Mouse (Mus musculus): ENCODE measurements around the gene Acot3. TPM values are rescaled to one million over a fixed set of nuclear protein-coding genes. Genes with fewer than 3 reads are reported as not detected.
"Not testable (repeated sequence)": the region's sequence is repeated elsewhere in the genome, so short reads cannot be mapped to it uniquely, and the experiment has no call there.

Gene Acot3
- polyA plus RNA-seq, 1 experiment = not detected

GRCm38 (mm10) chr12:84063228-84063627 is 11.3 kb downstream of the Acot3 start:
- TF ChIP-seq POLR2A (IDR thresholded peaks at IDR 0.05; ENCODE audit: low read depth, low read length) (no peak), CTCF (IDR thresholded peaks at IDR 0.05; ENCODE audit: extremely low read depth, insufficient read length, insufficient replicate concordance, low read depth, low read length) (peak; percentile 50; the same call in 1 of the 2 replicates)
- 73% methylated on average over 5 of the region's 5 CpGs for WGBS

GRCm38 (mm10) chr12:84063833-84064232 is 11.9 kb downstream of the Acot3 start:
- Histone ChIP-seq H3K4me1 (ENCODE audit: control insufficient read depth, insufficient read depth, insufficient read length, low read length) (no peaks in the 10 kb centered on the region), H3K27ac (ENCODE audit: insufficient read depth, low read depth, low read length) (no peak overlapping the region), H3K4me3 (ENCODE audit: low read depth, low read length) (no peak overlapping the region), H3K27me3 (ENCODE audit: control insufficient read depth, insufficient read depth, low read length) (no peaks in the 10 kb centered on the region; the same call in 1 of the 2 replicates), H3K36me3 (ENCODE audit: control insufficient read depth, insufficient read depth, low read length) (no peaks in the 10 kb centered on the region)
- no peak for TF ChIP-seq CTCF (IDR thresholded peaks at IDR 0.05; ENCODE audit: extremely low read depth, insufficient read length, insufficient replicate concordance, low read depth, low read length)
- no peak for TF ChIP-seq POLR2A (IDR thresholded peaks at IDR 0.05; ENCODE audit: low read depth, low read length)
- 76% methylated on average over 2 of the region's 2 CpGs for WGBS

More at GRCm38 (mm10) chr12:84063228-84063627, 11.3 kb downstream of the Acot3 start:
- Histone ChIP-seq H3K36me3 (ENCODE audit: control insufficient read depth, insufficient read depth, low read length) (no peaks in the 10 kb centered on the region), H3K27ac (ENCODE audit: insufficient read depth, low read depth, low read length) (no peak overlapping the region), H3K27me3 (ENCODE audit: control insufficient read depth, insufficient read depth, low read length) (no peaks in the 10 kb centered on the region; the same call in 1 of the 2 replicates), H3K4me1 (ENCODE audit: control insufficient read depth, insufficient read depth, insufficient read length, low read length) (no peaks in the 10 kb centered on the region), H3K4me3 (ENCODE audit: low read depth, low read length) (no peak overlapping the region)

DNA sequence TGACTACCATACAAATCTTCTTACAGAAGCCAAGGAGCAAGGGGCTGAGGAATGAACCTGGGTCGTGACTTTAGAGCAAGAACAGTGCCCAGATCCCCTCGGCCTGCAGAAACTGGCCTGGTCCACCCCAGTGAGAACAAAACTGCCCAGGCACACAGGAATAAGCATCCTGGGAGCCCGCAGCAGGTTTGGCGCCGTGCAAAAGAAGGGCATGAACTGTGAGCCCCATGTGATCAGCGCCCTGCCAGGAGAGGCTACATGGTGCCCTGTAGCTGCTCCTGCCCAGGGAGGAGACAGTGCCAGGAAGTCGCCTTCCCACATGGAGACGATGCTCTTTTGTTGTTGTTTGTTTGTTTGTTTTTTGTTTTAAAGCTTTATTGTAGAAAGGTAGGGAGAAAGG is 12.7 kb downstream of the Acot3 start:
- no peaks in the 10 kb centered on the region for H3K4me1 ChIP-seq (ENCODE audit: control insufficient read depth, insufficient read depth, insufficient read length, low read length)
- no peak overlapping the region for H3K4me3 ChIP-seq (ENCODE audit: low read depth, low read length)
- H3K36me3 ChIP-seq (ENCODE audit: control insufficient read depth, insufficient read depth, low read length) = no peaks in the 10 kb centered on the region
- no peak for TF ChIP-seq POLR2A (IDR thresholded peaks at IDR 0.05; ENCODE audit: low read depth, low read length)
- TF ChIP-seq CTCF (IDR thresholded peaks at IDR 0.05; ENCODE audit: extremely low read depth, insufficient read length, insufficient replicate concordance, low read depth, low read length) = no peak
- no peaks in the 10 kb centered on the region for H3K27me3 ChIP-seq (ENCODE audit: control insufficient read depth, insufficient read depth, low read length)
- no peak overlapping the region for H3K27ac ChIP-seq (ENCODE audit: insufficient read depth, low read depth, low read length)
- WGBS = 76% methylated on average over 8 of the region's 8 CpGs

- Histone ChIP-seq H3K4me1 (ENCODE audit: control insufficient read depth, insufficient read depth, insufficient read length, low read length) (no peaks in the 10 kb centered on the region), H3K27ac (ENCODE audit: insufficient read depth, low read depth, low read length) (no peak overlapping the region), H3K36me3 (ENCODE audit: control insufficient read depth, insufficient read depth, low read length) (no peaks in the 10 kb centered on the region), H3K4me3 (ENCODE audit: low read depth, low read length) (no peak overlapping the region), H3K27me3 (ENCODE audit: control insufficient read depth, insufficient read depth, low read length) (no peaks in the 10 kb centered on the region)
- no peak for TF ChIP-seq POLR2A (IDR thresholded peaks at IDR 0.05; ENCODE audit: low read depth, low read length)
- TF ChIP-seq CTCF (IDR thresholded peaks at IDR 0.05; ENCODE audit: extremely low read depth, insufficient read length, insufficient replicate concordance, low read depth, low read length) = no peak
- WGBS = 87% methylated on average over 4 of the region's 4 CpGs
These were observed 15.8 kb downstream of the Acot3 start for GRCm38 (mm10) chr12:84067752-84068151.

DNA sequence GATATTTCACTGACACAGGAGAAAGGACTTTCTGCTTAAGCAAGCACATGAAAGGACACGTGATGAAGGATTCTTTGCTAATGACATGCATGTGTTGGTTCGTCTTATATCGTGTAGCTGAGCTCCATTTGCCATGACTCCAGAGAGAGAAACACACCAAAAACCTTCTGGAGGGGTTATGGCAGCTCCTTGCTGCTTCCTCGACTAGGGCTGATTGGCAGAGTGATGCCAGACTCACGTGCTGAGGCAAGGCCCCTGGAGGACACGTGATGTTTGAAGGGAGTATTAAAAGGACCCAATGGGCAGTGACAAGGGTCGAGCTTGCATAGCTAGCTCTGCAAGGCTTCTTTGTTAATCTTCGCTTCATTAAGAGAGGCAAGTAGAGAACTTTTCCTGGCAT is 16.4 kb downstream of the Acot3 start:
- H3K27ac ChIP-seq (ENCODE audit: insufficient read depth, low read depth, low read length) = no peak overlapping the region
- H3K27me3 ChIP-seq (ENCODE audit: control insufficient read depth, insufficient read depth, low read length) = no peaks in the 10 kb centered on the region
- no peaks in the 10 kb centered on the region for H3K36me3 ChIP-seq (ENCODE audit: control insufficient read depth, insufficient read depth, low read length)
- TF ChIP-seq CTCF (IDR thresholded peaks at IDR 0.05; ENCODE audit: extremely low read depth, insufficient read length, insufficient replicate concordance, low read depth, low read length) (no peak), POLR2A (IDR thresholded peaks at IDR 0.05; ENCODE audit: low read depth, low read length) (no peak)
- no peaks in the 10 kb centered on the region for H3K4me1 ChIP-seq (ENCODE audit: control insufficient read depth, insufficient read depth, insufficient read length, low read length)
- no peak overlapping the region for H3K4me3 ChIP-seq (ENCODE audit: low read depth, low read length)
- 74% methylated on average over 8 of the region's 8 CpGs for WGBS

- TF ChIP-seq POLR2A (IDR thresholded peaks at IDR 0.05; ENCODE audit: low read depth, low read length) (no peak), CTCF (IDR thresholded peaks at IDR 0.05; ENCODE audit: extremely low read depth, insufficient read length, insufficient replicate concordance, low read depth, low read length) (no peak)
- peak within 1 kb of the TSS; percentile 49 for H3K4me3 ChIP-seq (ENCODE audit: low read depth, low read length)
- H3K4me1 ChIP-seq (ENCODE audit: control insufficient read depth, insufficient read depth, insufficient read length, low read length) = no peaks in the 10 kb centered on the region
- no peaks in the 10 kb centered on the region for H3K36me3 ChIP-seq (ENCODE audit: control insufficient read depth, insufficient read depth, low read length)
- no peak within 1 kb of the TSS for H3K27ac ChIP-seq (ENCODE audit: insufficient read depth, low read depth, low read length)
- 28% methylated on average over 9 of the region's 9 CpGs for WGBS
- no peaks in the 10 kb centered on the region for H3K27me3 ChIP-seq (ENCODE audit: control insufficient read depth, insufficient read depth, low read length)
These were observed 17.0 kb downstream of the Acot3 start, which contains the start of gene Acot5 for GRCm38 (mm10) chr12:84068986-84069385. Gene Acot5 (plus strand): TSS chr12:84069325.

DNA sequence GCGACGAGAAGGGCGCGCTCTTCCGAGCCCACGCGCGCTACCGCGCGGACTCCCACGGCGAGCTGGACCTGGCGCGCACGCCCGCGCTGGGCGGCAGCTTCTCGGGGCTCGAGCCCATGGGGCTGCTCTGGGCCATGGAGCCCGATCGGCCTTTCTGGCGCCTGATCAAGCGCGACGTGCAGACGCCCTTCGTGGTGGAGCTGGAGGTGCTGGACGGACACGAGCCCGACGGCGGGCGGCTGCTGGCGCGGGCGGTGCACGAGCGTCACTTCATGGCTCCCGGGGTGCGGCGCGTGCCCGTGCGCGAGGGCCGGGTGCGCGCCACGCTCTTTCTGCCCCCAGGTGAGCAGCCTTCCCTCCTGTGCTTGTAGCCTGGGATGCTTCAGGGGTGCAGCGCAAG is 17.6 kb downstream of the Acot3 start:
- H3K4me3 ChIP-seq (ENCODE audit: low read depth, low read length) = peak overlapping the region; percentile 49
- H3K4me1 ChIP-seq (ENCODE audit: control insufficient read depth, insufficient read depth, insufficient read length, low read length); H3K27me3 ChIP-seq (ENCODE audit: control insufficient read depth, insufficient read depth, low read length); H3K36me3 ChIP-seq (ENCODE audit: control insufficient read depth, insufficient read depth, low read length); H3K27ac ChIP-seq (ENCODE audit: insufficient read depth, low read depth, low read length): not testable (repeated sequence)
- under 1% methylated on average over 49 of the region's 52 CpGs for WGBS

DNA sequence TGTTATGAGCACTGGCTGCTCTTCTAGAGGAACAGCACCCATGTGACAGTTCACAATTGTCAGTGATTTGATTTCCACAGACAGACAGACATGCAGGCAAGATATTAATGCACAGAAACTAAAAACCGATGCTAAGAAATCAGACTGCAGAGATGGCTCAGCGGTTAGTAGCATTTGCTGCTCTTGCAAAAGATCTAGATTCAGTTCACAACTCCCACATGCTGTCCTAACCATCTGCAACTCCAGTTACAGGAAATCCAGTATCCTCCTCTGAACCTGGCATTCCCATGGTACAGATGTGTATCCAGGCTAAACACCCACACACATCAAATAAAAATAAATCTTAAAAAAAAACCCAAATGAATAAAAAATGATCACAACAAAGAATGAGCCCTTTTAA is 19.8 kb downstream of the Acot3 start:
- H3K27me3 ChIP-seq (ENCODE audit: control insufficient read depth, insufficient read depth, low read length) = no peaks in the 10 kb centered on the region

More for the DNA sequence above, 19.8 kb downstream of the Acot3 start:
- no peak overlapping the region for H3K27ac ChIP-seq (ENCODE audit: insufficient read depth, low read depth, low read length)
- no peaks in the 10 kb centered on the region for H3K4me1 ChIP-seq (ENCODE audit: control insufficient read depth, insufficient read depth, insufficient read length, low read length)
- H3K4me3 ChIP-seq (ENCODE audit: low read depth, low read length) = no peak overlapping the region
- no peaks in the 10 kb centered on the region for H3K36me3 ChIP-seq (ENCODE audit: control insufficient read depth, insufficient read depth, low read length)
- TF ChIP-seq CTCF (IDR thresholded peaks at IDR 0.05; ENCODE audit: extremely low read depth, insufficient read length, insufficient replicate concordance, low read depth, low read length) (no peak), POLR2A (IDR thresholded peaks at IDR 0.05; ENCODE audit: low read depth, low read length) (no peak)
- WGBS = 91% methylated on average over 2 of the region's 2 CpGs
